In genomic region chr11:65820280-65820679, GRCm38 (mm10) we compare ENCODE assay signal across 8 mouse cellular contexts. TPM values are rescaled to one million over a fixed set of nuclear protein-coding genes. Genes with fewer than 3 reads are reported as not detected.
DNase-seq lines count a peak whose midpoint lies in the region; ATAC-seq and TF ChIP-seq lines count a peak whose summit lies in the region.

No protein-coding gene starts in this region.

- H3K27ac ChIP-seq in layer of hippocampus, adult 2 months, result no peak overlapping the region
- no peak overlapping the region for H3K27ac ChIP-seq in forebrain, embryonic 16.5 days (ENCODE audit: low read length)
- H3K27ac ChIP-seq in midbrain, embryonic 12.5 days (replicated peaks), result no peak overlapping the region

- H3K9ac ChIP-seq in forebrain, embryonic 16.5 days (replicated peaks; ENCODE audit: low read depth, low read length), result no peak overlapping the region
- H3K9ac ChIP-seq in midbrain, embryonic 12.5 days (replicated peaks), result no peak overlapping the region

- DNase-seq in layer of hippocampus, adult 2 months (ENCODE audit: low spot score in 2 of 2), result no peak
- DNase-seq in layer of hippocampus, adult 9-10 months (ENCODE audit: low spot score), result no peak
- peak; percentile 36 for DNase-seq in R1 (ENCODE audit: low read depth, low spot score)
- DNase-seq in thymus, adult 18-20 months, result no peak

- H3K4me2 ChIP-seq in forebrain, embryonic 16.5 days (ENCODE audit: low read length), result no peak overlapping the region
- no peak overlapping the region for H3K4me2 ChIP-seq in midbrain, embryonic 12.5 days (replicated peaks)

- no peaks in the 10 kb centered on the region for H3K27me3 ChIP-seq in forebrain, embryonic 16.5 days (replicated peaks; ENCODE audit: control insufficient read depth, insufficient read depth, low read length)
- H3K27me3 ChIP-seq in midbrain, embryonic 12.5 days, result no peaks in the 10 kb centered on the region

- H3K4me3 ChIP-seq in layer of hippocampus, adult 2 months, result no peak overlapping the region
- no peak overlapping the region for H3K4me3 ChIP-seq in forebrain, embryonic 16.5 days (replicated peaks; ENCODE audit: low read length)
- H3K4me3 ChIP-seq in midbrain, embryonic 12.5 days, result no peak overlapping the region

- no peaks in the 10 kb centered on the region for H3K9me3 ChIP-seq in forebrain, embryonic 16.5 days (ENCODE audit: control insufficient read depth, low read length)
- no peaks in the 10 kb centered on the region for H3K9me3 ChIP-seq in midbrain, embryonic 12.5 days

- peaks cover 8% of the 10 kb centered on the region for H3K4me1 ChIP-seq in forebrain, embryonic 16.5 days (replicated peaks; ENCODE audit: control insufficient read depth, insufficient read depth, low read length)
- peaks cover 6% of the 10 kb centered on the region; the same call in 1 of the 2 replicates for H3K4me1 ChIP-seq in midbrain, embryonic 12.5 days

- H3K36me3 ChIP-seq in forebrain, embryonic 16.5 days (ENCODE audit: control insufficient read depth, insufficient read depth), result peaks cover 7% of the 10 kb centered on the region
- peaks cover 51% of the 10 kb centered on the region for H3K36me3 ChIP-seq in midbrain, embryonic 12.5 days

- WGBS in forebrain, embryonic 16.5 days, result 62% methylated on average over 5 of the region's 5 CpGs
- WGBS in midbrain, embryonic 12.5 days, result 72% methylated on average over 5 of the region's 5 CpGs

- TF ChIP-seq CTCF in layer of hippocampus, adult 2 months (conservative IDR thresholded peaks at IDR 0.05), result peak; percentile 75

- ATAC-seq in forebrain, embryonic 16.5 days, result peak; percentile 70
- 0 out of 2 replicates have a peak, but pooled peaks have one; percentile 2 for ATAC-seq in midbrain, embryonic 12.5 days (ENCODE audit: low FRiP score, low read depth)
- ATAC-seq in megakaryocyte, adult 5-6 weeks (ENCODE audit: poor library complexity, severe bottlenecking), result no peak
- ATAC-seq in monocyte, adult 5-6 weeks (replicated peaks; ENCODE audit: insufficient number of reproducible peaks, low FRiP score, low TSS enrichment, poor library complexity, severe bottlenecking), result no peak

RNA-seq across cellular contexts. Expression of gene Zkscan6, which starts 13.3 kb away (rescaled TPM):
- total RNA-seq in layer of hippocampus, adult 2 months (2021), result 10 to 100 TPM; 14.5 to 17.4 TPM
- 26.3 and 27.9 TPM in 2 replicates for polyA plus RNA-seq in forebrain, embryonic 16.5 days (2015; fragmentation: Nextera tagmentation; extraction: Ambion mirVana)
- 17.5 and 17.8 TPM in 2 replicates for polyA plus RNA-seq in midbrain, embryonic 12.5 days (2016; fragmentation: Nextera tagmentation; extraction: Ambion mirVana)
- 5.4 and 9.8 TPM in 2 replicates for total RNA-seq in megakaryocyte, adult 5-6 weeks (2015)
- 20.7 and 26.1 TPM in 2 replicates for total RNA-seq in megakaryocyte, adult 5-6 weeks (2017)
- 32.9 to 38.3 TPM (median 37.8 TPM) in 3 replicates for total RNA-seq in monocyte, adult 5-6 weeks (2017)

RNA-seq across cellular contexts. Expression of gene Map2k4, which starts 32.2 kb away (rescaled TPM):
- total RNA-seq in layer of hippocampus, adult 2 months (2021), result 100 to 1,000 TPM; 195 to 202 TPM
- polyA plus RNA-seq in forebrain, embryonic 16.5 days (2015; fragmentation: Nextera tagmentation; extraction: Ambion mirVana), result 90.3 and 91.3 TPM in 2 replicates
- 64.5 and 69.8 TPM in 2 replicates for polyA plus RNA-seq in midbrain, embryonic 12.5 days (2016; fragmentation: Nextera tagmentation; extraction: Ambion mirVana)
- 57.5 and 63.1 TPM in 2 replicates for total RNA-seq in megakaryocyte, adult 5-6 weeks (2015)
- 29.1 and 40.5 TPM in 2 replicates for total RNA-seq in megakaryocyte, adult 5-6 weeks (2017)
- total RNA-seq in monocyte, adult 5-6 weeks (2017), result 34.9 to 40.8 TPM (median 36.3 TPM) in 3 replicates

Comparison
In these comparisons a context has a peak if more than half of its experiments do, and no peak if none do; other contexts are left out.
1. ATAC-seq: peak in forebrain, embryonic 16.5 days (single experiment) and midbrain, embryonic 12.5 days (single experiment); none in megakaryocyte, adult 5-6 weeks (single experiment) and monocyte, adult 5-6 weeks (single experiment).